Mouse (Mus musculus): ENCODE data around the gene Slc25a29. TPM values are rescaled to one million over a fixed set of nuclear protein-coding genes. Genes with fewer than 3 reads are reported as not detected.

The Slc25a29 gene
- polyA plus RNA-seq, 1 experiment: 1.5 TPM

DNA sequence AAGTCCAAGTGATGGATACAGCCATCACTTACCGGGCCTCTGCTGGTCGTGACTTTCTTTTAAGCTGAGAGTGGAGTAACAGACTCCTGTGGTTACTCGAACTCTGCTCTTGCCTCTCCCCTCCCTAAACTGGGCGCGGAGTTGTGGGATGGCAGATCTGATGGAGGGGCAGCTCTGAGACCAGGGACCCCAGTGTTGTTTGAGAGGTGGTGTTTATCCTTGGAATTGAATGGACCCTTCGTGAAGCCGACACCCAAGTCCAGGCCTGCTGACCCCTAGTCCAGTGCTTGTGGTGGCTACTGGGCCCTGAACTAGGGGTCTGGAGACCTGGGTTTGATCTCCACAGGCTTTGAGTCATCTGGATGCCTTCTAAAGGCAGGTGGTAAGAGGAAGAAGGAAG lies 1.0 kb upstream of the Slc25a29 start:
- Histone ChIP-seq H3K4me1 (ENCODE audit: control insufficient read depth, insufficient read depth, low read length) (peaks cover 10% of the 10 kb centered on the region; the same call in 1 of the 2 replicates), H3K4me3 (ENCODE audit: insufficient read depth, low read length) (peak overlapping the region; percentile 66), H3K27ac (ENCODE audit: insufficient read depth, low read length) (no peak overlapping the region)
- TF ChIP-seq CTCF (IDR thresholded peaks at IDR 0.05; ENCODE audit: borderline replicate concordance, insufficient read depth, low read length): no peak
- no peak for TF ChIP-seq POLR2A (IDR thresholded peaks at IDR 0.05; ENCODE audit: low read depth, low read length)

DNA sequence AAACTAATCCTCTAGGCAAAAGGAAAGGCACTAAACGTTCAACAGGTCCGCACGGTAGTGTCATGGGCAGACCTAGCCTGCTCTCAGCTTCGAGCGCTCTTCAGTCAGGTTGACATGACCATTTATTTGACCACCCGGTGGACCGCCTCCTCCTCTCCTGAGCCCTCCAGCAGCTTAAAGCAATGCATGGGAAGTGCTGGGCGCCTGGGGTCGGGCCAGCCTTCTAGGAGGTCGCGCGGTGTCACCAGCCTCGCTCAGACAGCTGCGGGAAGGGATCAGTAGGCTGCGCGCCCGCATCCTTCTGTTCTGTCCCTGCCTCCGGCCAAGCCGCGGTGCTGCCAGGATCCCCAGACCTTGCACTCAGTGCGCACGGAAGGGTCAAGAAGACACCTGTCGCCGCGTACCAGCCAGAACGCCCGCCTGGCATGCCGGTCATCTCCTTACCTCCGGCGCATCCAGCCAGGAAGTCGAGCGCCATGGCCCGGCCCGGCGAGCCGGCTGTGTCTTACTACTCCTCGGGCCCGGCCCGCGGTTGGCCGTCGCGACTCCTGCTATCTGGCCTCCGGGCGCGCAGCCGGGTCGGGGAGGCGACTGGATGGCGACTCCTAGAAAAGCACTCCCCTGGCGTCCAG lies 359 bp downstream of the Slc25a29 start:
- peaks cover 12% of the 10 kb centered on the region; the same call in 1 of the 2 replicates for H3K4me1 ChIP-seq (ENCODE audit: control insufficient read depth, insufficient read depth, low read length)
- H3K27ac ChIP-seq (ENCODE audit: insufficient read depth, low read length): no peak overlapping the region
- TF ChIP-seq POLR2A (IDR thresholded peaks at IDR 0.05; ENCODE audit: low read depth, low read length): no peak; the same call in 1 of the 2 replicates
- H3K4me3 ChIP-seq (ENCODE audit: insufficient read depth, low read length): peak overlapping the region; percentile 44

DNA sequence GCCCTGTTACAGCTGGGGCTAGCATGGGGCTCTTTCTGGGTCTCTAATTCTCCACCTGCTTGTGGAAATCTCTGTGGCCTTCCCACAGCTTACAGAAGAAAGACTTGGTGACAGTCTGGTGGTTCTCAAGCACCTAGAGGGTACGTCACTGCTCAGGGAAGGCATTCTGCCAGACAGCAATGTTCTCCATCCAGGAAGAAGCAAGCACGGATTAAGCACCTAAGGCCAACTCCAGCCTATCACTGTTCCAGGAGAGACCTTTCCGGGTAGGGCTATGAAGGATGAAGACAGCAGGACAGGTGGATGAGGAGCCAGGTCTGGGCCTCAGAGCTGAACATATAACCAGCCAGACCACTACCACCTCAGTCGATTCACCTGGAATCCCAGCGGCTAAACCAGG lies 897 bp downstream of the Slc25a29 start:
- Histone ChIP-seq H3K27ac (ENCODE audit: insufficient read depth, low read length) (no peak overlapping the region), H3K4me1 (ENCODE audit: control insufficient read depth, insufficient read depth, low read length) (peaks cover 12% of the 10 kb centered on the region; the same call in 1 of the 2 replicates), H3K4me3 (ENCODE audit: insufficient read depth, low read length) (peak overlapping the region; percentile 44; the same call in 1 of the 2 replicates)
- TF ChIP-seq POLR2A (IDR thresholded peaks at IDR 0.05; ENCODE audit: low read depth, low read length) (no peak), CTCF (IDR thresholded peaks at IDR 0.05; ENCODE audit: borderline replicate concordance, insufficient read depth, low read length) (no peak)

- TF ChIP-seq CTCF (IDR thresholded peaks at IDR 0.05; ENCODE audit: borderline replicate concordance, insufficient read depth, low read length) (no peak), POLR2A (IDR thresholded peaks at IDR 0.05; ENCODE audit: low read depth, low read length) (no peak)
- H3K4me3 ChIP-seq (ENCODE audit: insufficient read depth, low read length): no peak overlapping the region
- H3K27ac ChIP-seq (ENCODE audit: insufficient read depth, low read length): no peak overlapping the region
- H3K4me1 ChIP-seq (ENCODE audit: control insufficient read depth, insufficient read depth, low read length): peaks cover 12% of the 10 kb centered on the region; the same call in 1 of the 2 replicates
Measured at GRCm38 (mm10) chr12:108834337-108834736, 1.3 kb downstream of the Slc25a29 start.

GRCm38 (mm10) chr12:108833408-108833807 lies 2.3 kb downstream of the Slc25a29 start:
- Histone ChIP-seq H3K27ac (ENCODE audit: insufficient read depth, low read length) (no peak overlapping the region), H3K4me3 (ENCODE audit: insufficient read depth, low read length) (no peak overlapping the region), H3K4me1 (ENCODE audit: control insufficient read depth, insufficient read depth, low read length) (peaks cover 12% of the 10 kb centered on the region; the same call in 1 of the 2 replicates)
- TF ChIP-seq CTCF (IDR thresholded peaks at IDR 0.05; ENCODE audit: borderline replicate concordance, insufficient read depth, low read length) (no peak), POLR2A (IDR thresholded peaks at IDR 0.05; ENCODE audit: low read depth, low read length) (no peak)

- TF ChIP-seq POLR2A (IDR thresholded peaks at IDR 0.05; ENCODE audit: low read depth, low read length): no peak
- no peak for TF ChIP-seq CTCF (IDR thresholded peaks at IDR 0.05; ENCODE audit: borderline replicate concordance, insufficient read depth, low read length)
- Histone ChIP-seq H3K4me1 (ENCODE audit: control insufficient read depth, insufficient read depth, low read length) (peaks cover 12% of the 10 kb centered on the region; the same call in 1 of the 2 replicates), H3K27ac (ENCODE audit: insufficient read depth, low read length) (no peak overlapping the region), H3K4me3 (ENCODE audit: insufficient read depth, low read length) (no peak overlapping the region)
Measured at GRCm38 (mm10) chr12:108832851-108833250, 2.8 kb downstream of the Slc25a29 start.

- H3K4me3 ChIP-seq (ENCODE audit: insufficient read depth, low read length): no peak overlapping the region
- H3K27ac ChIP-seq (ENCODE audit: insufficient read depth, low read length): no peak overlapping the region
- peaks cover 9% of the 10 kb centered on the region; the same call in 1 of the 2 replicates for H3K4me1 ChIP-seq (ENCODE audit: control insufficient read depth, insufficient read depth, low read length)
- TF ChIP-seq CTCF (IDR thresholded peaks at IDR 0.05; ENCODE audit: borderline replicate concordance, insufficient read depth, low read length) (no peak), POLR2A (IDR thresholded peaks at IDR 0.05; ENCODE audit: low read depth, low read length) (no peak)
Measured at GRCm38 (mm10) chr12:108831966-108832643, 3.6 kb downstream of the Slc25a29 start.

DNA sequence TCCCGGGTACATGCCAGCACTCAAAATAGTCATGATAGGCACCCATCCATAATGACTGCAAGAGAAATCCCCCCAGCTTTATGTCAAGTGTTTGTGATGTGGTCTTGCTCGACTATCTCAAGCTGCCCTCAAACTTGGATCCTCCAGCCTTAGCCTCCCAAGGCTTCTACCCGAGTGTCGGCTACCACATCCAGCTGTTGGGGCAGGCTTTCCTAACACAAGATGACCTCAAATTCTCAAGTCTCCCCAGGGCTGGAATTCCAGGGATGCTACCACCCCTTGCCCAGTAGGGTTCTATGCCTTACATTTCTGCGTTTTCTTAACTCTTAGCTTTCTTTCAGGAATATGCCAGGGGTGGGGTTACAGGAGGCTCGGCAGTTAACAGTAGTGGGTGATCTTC lies 5.3 kb downstream of the Slc25a29 start:
- peaks cover 9% of the 10 kb centered on the region; the same call in 1 of the 2 replicates for H3K4me1 ChIP-seq (ENCODE audit: control insufficient read depth, insufficient read depth, low read length)
- no peak for TF ChIP-seq CTCF (IDR thresholded peaks at IDR 0.05; ENCODE audit: borderline replicate concordance, insufficient read depth, low read length)
- no peak for TF ChIP-seq POLR2A (IDR thresholded peaks at IDR 0.05; ENCODE audit: low read depth, low read length)
- no peak overlapping the region for H3K27ac ChIP-seq (ENCODE audit: insufficient read depth, low read length)
- H3K4me3 ChIP-seq (ENCODE audit: insufficient read depth, low read length): no peak overlapping the region

DNA sequence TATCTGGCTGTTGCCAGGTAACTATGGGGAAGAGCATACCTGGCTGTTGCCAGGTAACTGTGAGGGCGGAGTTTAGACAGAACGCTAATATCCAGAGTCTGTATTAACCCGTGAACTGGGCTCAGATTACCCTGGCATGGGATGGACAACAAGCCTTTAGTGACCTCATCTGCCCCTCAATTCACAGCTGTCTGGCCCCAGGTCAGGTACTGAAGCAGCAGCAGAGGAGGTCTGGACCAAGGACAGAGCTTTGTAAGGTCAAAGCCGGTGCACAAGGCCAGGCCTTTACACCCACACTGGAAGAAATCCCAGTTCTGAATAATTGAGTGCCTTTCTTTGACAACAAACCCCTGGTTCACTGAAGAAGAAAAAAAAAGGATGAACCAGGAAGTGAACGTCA lies 6.0 kb downstream of the Slc25a29 start:
- H3K27ac ChIP-seq (ENCODE audit: insufficient read depth, low read length): no peak overlapping the region
- TF ChIP-seq CTCF (IDR thresholded peaks at IDR 0.05; ENCODE audit: borderline replicate concordance, insufficient read depth, low read length): no peak
- no peak for TF ChIP-seq POLR2A (IDR thresholded peaks at IDR 0.05; ENCODE audit: low read depth, low read length)
- peaks cover 7% of the 10 kb centered on the region; the same call in 1 of the 2 replicates for H3K4me1 ChIP-seq (ENCODE audit: control insufficient read depth, insufficient read depth, low read length)
- no peak overlapping the region for H3K4me3 ChIP-seq (ENCODE audit: insufficient read depth, low read length)

- peaks cover 3% of the 10 kb centered on the region; the same call in 1 of the 2 replicates for H3K4me1 ChIP-seq (ENCODE audit: control insufficient read depth, insufficient read depth, low read length)
- H3K4me3 ChIP-seq (ENCODE audit: insufficient read depth, low read length): no peak overlapping the region
- TF ChIP-seq POLR2A (IDR thresholded peaks at IDR 0.05; ENCODE audit: low read depth, low read length): no peak
- TF ChIP-seq CTCF (IDR thresholded peaks at IDR 0.05; ENCODE audit: borderline replicate concordance, insufficient read depth, low read length): no peak
- no peak overlapping the region for H3K27ac ChIP-seq (ENCODE audit: insufficient read depth, low read length)
Measured at GRCm38 (mm10) chr12:108827641-108828040, 8.0 kb downstream of the Slc25a29 start.

Data from embryonic fibroblast, embryonic 13.5 days (primary cell).